Mouse (Mus musculus): Measurements from ENCODE around the gene Pip4k2b. TPM values are rescaled to one million over a fixed set of nuclear protein-coding genes. Genes with fewer than 3 reads are reported as not detected.
A peak's percentile ranks its signal among the peaks of the same experiment; 100 is the strongest.
"Not testable (repeated sequence)": the region's sequence is repeated elsewhere in the genome, so short reads cannot be mapped to it uniquely, and the experiment has no call there.

Pip4k2b gene
- total RNA-seq, 2 experiments from 2014 or later = 22.4 to 26.5 TPM

DNA sequence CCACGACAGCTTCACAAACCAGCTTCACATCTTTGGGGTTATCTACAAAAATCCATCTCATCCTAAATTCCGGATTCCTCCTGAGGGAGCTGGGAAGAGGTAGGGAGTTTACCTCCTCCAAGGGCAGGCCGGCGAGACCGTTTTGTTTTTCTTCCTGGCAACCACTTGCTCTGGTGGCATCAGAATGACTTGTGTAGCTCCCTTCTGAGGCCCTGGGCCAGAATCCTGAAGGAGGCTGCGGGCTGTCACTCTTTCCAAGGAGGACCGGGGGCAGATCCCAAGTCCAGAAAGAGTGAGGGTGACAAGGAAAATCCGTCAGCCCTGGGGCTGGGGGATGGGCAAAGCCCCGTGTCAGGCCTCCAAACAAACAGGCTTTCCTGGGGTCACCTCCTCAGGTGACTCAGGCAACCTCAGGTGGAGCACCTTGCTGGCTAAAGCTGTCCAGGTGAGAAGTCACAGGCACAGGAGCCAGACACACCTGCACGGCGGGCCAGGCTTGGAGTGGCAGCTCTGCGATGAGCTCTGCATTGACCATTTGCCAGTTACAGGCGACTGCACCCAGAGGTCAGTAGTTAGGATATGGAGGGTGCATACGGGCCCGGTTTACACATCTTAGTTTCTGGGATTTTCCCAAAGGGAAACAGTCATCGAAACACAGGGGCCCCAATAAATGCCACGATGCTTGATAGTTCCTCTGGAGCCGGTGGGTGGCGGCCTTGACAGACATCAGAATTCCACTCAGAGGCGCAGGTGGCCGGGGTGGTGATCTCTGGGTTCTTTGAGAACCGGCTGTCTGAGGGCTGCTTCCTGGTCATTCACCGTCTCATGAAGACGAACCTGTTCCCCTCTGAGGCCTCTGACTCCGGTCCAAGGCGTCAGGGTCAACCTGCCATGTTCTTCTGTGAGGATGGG, 26.9 kb downstream of the Pip4k2b start:
- DNase-seq (ENCODE audit: low spot score in 2 of 2) = no peak

DNA sequence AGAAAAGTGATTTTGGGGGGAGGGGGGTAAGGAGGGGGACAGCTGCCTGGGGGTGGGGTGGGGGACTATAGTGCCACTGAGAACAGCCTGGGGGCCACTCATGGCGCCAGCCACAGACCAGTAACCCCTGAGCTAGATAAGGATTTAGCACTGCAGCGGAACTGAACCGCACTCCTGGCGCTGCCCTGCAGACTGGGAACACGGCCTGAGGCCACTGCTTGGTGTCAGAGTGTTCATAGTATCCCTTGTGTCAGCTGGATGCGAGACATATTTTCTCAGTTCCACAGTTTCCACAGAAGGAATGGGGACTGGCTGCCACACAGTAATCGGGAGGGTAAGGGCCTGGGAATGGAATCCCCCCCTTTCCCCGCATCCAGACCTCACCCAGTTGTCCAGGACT, 28.5 kb downstream of the Pip4k2b start:
- no peak for DNase-seq (ENCODE audit: low spot score in 2 of 2)

DNA sequence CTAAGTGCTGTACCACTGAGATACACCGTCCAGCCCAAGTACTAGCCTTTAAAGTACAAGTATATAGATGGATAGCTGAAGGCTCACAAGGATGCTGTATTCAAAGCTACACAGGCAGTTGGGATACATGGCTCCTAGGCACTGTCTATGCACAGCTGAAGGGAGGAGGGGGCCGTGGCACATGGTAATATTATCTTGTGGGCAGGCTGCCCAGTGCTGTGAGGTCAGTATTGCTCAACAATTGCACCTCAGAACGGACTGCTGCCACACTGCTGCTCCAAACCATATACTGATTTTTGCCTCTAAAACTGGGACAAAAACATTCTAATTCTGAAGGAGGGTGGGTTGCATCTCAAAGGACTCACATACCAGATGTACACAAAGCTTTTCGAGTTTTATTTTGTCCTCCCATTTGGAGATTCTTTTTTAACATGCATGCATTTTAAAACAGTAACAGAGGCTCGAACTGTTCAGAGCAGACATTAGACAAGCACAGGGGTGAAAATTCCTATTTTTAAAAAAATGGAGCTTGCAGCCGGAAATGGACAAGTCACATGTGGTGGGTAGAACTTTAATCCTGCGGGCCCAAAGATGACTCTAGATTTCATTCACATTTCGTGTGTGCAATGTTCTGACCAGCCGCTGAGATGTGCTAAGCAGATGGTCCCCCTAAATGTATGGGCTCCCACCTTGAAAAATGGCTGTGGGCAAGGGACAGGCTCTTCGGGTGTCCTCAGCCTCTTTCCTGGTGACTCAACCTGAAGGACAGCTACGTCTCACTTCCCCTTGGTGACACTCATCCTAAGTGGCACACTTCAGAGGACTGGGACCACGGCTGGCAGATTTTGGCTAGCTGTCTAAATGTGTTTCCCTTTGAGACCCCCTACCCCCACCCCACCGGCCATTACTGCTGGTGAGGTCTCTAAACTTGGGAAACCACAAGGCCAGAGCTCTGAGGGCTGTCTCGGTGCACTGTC, 29.4 kb downstream of the Pip4k2b start:
- DNase-seq (ENCODE audit: low spot score in 2 of 2) = peak in 1 of 2 experiments; percentile 51

DNA sequence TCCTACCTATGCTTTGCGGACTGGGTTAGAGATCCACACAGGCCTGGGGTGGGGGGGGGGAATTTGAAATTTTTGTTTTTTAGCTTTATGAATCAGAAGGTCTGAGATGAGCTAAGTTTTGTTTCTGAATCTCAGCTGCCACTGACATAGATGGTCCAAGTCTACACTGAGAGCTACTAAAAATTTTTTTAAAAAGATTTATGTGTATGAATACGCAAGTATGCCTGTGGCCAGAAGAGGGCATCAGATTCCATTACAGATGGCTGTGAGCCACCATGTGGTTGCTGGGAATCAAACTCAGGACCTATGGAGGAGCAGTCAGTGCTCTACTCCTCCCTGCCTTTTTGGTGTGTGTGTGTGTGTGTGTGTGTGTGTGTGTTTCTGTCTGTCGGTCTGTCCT, 30.1 kb downstream of the Pip4k2b start:
- no peak for DNase-seq (ENCODE audit: low spot score in 2 of 2)

GRCm38 (mm10) chr11:97713896-97714295, 30.6 kb downstream of the Pip4k2b start:
- DNase-seq (ENCODE audit: low spot score in 2 of 2) = peak in 1 of 2 experiments; percentile 43

- DNase-seq (ENCODE audit: low spot score in 2 of 2) = no peak
Observed at GRCm38 (mm10) chr11:97712286-97712685, 32.2 kb downstream of the Pip4k2b start.

- DNase-seq (ENCODE audit: low spot score in 2 of 2) = no peak
Observed at GRCm38 (mm10) chr11:97711200-97711900, 33.2 kb downstream of the Pip4k2b start.

GRCm38 (mm10) chr11:97710067-97710466, 34.4 kb downstream of the Pip4k2b start:
- DNase-seq (ENCODE audit: low spot score in 2 of 2) = not testable (repeated sequence)

- peak; percentile 92 to 93 for DNase-seq (ENCODE audit: low spot score in 2 of 2)
Observed at GRCm38 (mm10) chr11:97703039-97703826, 41.3 kb downstream of the Pip4k2b start, which contains the start of gene Psmb3. Gene Psmb3 (plus strand): TSS chr11:97703399.

GRCm38 (mm10) chr11:97702393-97702745, 42.1 kb downstream of the Pip4k2b start:
- DNase-seq (ENCODE audit: low spot score in 2 of 2) = peak; percentile 92 to 95

DNA sequence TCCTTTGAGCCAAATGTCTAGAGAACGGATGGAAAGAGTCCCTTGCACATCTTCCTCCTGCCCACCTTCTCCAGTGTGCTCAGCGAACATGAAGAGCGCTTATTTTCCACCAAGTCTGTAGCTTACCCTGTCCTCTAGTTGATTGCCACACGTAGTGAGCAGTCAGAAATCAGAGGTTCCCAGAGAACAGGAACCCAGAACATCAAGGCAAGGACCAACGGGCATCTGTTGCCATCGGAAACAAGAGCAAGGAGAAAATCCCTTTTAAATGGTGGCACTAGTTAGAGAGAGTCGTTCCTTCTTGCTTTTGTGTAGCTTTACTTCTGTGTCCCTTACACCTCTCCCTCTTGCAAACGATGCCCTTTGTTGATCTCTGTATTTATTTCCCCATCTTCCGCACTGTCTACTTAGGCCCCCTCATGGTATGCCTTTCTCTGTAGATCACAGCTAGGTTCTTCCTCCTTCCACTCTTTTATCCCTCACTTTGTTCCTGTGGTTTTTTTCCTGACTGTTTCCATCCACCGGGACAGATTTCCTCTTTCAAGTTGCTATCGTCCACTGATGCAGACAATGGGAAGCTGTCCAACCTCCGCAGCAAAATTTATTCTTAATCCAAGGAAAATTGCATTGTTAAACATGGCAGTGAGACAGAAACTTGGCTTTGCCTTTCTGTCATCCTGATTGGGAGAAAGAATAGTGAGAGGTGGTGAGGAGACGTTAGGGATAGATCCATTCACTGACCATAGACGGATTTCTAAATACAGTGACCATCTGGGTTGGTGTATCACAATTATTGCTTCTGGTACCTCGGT, 42.7 kb downstream of the Pip4k2b start:
- no peak for DNase-seq (ENCODE audit: low spot score in 2 of 2)

DNA sequence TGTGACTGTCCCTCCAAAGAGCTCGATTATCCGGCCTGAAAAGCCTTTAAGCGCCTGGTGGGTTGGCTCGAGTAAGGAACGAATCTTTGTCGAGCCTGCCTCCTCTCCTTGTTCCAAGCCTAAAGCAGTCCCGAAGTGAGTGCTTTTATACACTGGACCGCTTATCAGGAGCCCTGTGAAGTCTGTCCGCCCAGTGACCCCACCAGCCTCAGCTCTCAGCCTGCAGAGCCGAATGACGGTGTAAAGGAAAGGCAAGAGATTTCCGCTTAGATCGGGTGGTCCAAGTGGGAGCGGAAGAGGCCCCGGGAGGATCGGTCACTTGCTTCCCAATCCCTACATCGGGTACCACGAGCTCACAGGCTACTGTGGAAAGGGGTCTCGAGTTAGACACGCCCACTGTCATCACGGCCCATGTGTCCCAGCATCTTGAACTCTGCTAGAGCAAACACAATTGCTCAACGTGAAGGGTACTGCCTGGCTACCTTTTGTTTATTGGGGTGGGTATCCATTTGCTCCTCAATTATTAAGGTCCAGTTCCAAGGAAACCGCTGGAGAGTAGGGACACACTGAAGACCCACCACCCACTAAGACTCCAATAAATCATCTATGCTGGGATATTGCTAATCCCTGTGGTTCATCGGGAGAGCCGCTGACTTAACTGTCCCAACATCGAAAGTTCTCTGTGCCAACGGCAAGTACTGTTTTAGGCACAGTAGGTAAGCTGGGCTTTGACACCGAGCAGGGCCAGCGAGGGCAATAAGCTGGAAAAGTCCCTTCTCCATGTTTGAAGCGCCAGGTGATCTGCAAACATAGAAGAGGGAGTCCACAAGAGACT, 43.5 kb downstream of the Pip4k2b start:
- DNase-seq (ENCODE audit: low spot score in 2 of 2) = no peak

GRCm38 (mm10) chr11:97700003-97700745, 44.3 kb downstream of the Pip4k2b start, which contains the start of gene Pcgf2:
Gene Pcgf2 (minus strand): TSS chr11:97700497.
- DNase-seq (ENCODE audit: low spot score in 2 of 2) = peak; percentile 77 to 78

DNA sequence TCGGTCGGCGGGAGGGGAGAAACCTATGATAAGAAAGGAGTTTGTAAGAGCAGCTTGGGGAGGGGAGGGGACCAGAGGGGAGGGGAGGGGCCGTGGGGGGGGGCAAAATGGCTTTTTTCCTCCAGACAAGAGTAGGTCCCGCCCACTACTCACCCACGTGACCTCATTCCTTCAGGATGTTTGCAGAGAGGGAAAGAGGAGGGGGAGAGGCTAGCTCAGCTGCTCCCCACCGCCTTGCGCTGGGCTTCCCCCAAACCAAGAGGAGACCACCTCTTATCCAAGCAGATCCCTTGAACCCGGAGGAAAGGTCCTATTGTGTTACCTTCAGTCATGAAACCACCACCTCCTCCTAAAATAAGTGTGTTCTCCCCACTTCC, 44.9 kb downstream of the Pip4k2b start:
- DNase-seq (ENCODE audit: low spot score in 2 of 2) = peak; percentile 72 to 76

DNA sequence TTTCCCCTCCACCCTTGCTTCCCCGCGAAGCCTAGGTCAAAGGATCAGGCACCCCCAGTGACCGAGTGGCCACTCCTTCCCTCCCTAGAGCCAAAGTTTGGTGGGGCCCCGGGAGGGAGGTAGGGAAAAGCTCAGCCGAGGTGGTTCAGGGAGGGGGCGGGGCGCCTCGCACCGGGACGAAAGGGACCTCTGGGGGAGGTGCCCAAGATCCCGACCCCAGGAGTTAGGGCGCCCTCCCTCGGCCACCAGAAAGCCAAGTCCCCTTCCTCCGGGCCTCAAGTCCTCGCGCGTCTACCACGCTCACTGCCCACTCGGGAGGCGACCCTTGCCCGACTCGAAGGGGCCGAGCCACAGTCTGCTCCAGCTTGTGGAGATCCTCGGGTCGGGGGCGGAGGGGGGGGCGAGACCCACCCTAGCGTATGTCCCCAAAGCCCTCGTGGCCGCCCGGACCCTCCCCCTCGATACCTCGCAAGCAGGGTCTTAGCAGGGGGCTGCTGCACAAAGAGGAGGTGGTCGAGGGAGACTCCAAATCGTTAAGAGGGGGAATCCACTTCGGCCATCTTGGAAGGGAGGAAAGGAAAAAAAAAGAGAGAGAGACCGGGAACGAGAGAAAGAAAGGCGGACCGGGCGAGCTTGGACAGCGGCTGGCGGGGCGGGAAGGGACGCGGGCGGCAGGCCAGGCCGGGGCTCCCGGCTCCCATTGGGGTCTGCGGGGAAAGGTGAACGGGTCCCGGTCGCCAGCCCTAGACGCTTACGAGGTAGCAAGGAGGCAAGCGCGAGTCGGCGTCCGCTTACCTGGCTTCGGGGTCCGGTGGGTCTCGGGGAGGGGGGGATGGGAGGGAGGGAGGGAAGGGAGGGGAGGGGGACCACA, 45.5 kb downstream of the Pip4k2b start:
- peak; percentile 74 to 78 for DNase-seq (ENCODE audit: low spot score in 2 of 2)

DNA sequence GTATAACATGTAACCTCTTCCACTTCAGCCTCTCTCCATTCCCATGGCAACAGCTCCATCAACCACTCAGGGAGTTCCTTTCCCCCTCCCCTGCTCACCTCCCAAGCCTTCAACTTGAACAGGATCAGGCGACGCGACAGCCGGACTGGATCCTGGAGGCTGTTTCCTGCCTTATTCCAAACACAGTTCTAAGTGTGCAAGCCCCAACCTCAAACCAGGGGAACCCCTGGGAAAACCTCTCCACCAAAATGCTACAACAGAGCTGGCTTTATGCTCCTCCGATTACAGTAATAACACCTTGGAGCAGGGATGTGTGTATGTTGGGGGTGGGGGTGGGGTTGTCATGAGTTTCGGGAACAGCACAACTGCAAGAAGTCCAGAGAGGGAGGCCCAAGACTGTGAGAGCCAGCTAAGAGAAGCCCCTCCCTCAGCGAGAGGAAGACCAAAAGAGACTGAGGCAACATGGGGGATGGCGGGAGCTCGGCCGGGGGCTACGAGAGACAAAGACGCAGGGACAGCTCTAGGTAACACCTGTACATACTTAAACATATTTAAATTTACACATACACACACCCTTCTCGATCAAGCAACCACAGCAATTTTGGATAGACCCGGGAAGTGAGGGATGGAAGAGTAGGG, 46.5 kb downstream of the Pip4k2b start:
- no peak for DNase-seq (ENCODE audit: low spot score in 2 of 2)

Measured in adrenal gland, adult 18-20 months (tissue).